Mouse (Mus musculus): ENCODE results near the gene Mrgpra9.
"Not testable (repeated sequence)": the region's sequence is repeated elsewhere in the genome, so short reads cannot be mapped to it uniquely, and the experiment has no call there.

The Mrgpra9 gene

DNA sequence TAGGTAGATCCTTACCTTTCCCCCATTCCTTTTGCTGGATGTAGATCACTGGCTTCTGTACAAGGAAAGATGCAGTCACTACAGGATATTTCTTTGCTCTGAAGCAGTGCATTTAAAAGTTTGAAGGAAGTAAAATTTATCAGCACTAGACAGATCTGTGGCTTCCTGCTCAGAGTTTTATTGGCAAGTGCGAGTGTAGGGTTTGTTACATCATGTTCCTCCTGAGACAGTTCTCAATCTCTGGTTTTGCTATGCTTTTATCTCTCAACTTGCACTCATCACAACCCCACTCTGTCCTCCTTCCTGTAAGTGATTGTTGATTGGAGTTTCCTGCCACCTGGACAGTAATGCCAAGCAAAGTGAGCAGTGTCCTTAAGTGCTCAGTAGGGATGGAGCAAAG lies at the start of gene Mrgpra9:
Gene Mrgpra9 (minus strand): TSS at position 79 of the 400 bp plus-strand sequence.
- no peak for DNase-seq

DNA sequence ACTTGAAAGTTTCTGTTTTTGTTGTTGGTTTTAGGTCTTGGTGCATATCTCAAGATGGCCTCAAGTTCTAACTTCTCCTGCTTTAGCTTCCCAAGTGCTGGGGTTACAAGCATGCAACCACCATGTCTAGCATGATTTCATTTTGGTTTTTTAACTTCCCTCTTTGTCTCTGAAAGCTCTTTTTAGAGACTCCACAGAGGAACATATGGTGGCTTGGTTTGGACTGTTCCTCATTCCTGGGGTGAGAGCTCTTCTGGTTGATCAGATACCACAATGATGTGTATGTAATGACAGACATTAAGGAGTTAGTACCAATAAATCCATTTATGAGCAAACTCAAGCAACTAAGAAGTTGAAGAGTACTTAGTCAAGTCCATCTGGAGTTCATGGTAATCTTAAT lies 47.0 kb upstream of the Mrgpra9 start:
- not testable (repeated sequence) for DNase-seq

GRCm38 (mm10) chr7:47271547-47271946 lies 18.9 kb upstream of the Mrgpra9 start:
- DNase-seq, result not testable (repeated sequence)

DNA sequence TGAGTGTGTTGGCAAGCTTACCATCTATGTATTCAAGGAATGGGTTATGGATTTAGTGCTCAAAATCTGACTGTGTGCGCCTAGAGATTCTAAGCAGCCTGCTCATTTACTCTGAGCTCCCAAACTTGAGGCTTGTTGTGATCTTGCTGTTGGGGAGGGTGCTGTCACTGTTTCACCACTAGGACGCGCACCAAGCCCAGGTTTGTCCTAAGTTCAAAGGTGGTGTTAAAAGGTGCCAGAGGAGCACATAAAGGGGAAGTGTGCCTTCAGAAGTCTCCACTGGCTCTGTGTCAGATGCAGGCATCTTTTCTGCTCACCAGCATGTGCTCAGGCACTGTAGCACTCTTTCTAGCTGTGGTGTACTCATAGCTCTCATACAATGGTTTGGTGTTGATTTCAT lies 8.0 kb downstream of the Mrgpra9 start:
- no peak for DNase-seq

DNA sequence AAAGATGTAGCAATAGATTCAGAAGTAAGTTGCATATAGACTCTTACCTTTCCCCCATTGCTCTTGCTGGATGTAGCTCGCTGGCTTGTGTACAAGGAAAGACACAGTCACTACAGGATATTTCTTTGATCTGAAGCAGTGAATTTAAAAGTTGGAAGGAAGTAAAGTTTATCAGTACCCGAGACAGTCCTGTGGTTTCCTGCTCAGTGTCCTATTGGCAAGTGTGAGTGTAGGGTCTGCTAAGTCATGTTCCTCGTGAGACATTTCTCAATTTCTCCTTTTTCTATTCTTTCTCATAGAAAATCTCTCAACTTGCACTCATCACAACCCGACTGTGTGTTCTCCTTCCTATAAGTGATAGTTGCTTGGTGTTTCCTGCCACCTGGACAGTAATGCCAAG lies 47.8 kb downstream of the Mrgpra9 start, which contains the start of gene Mrgpra6:
Gene Mrgpra6 (minus strand): TSS at position 91 of the 400 bp plus-strand sequence.
- DNase-seq, result no peak

DNA sequence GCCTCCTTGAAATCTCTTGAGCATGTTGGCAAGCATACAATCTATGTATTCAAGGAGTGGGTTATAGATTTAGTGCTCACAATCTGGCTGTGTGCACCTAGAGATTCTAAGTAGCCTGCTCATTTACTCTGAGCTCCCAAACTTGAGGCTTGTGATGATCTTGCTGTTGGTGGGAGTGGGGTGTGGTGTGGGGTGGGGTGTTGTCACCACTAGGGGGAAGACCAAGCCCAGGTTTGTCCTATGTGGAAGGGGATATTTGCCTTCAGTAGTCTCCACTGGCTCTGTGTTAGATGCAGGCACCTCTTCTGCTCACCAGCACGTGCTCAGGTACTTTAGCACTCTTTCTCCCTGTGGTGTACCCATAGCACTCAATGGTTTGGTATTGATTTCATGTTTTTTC lies 57.4 kb downstream of the Mrgpra9 start:
- no peak for DNase-seq
